Comparison of ENCODE assay signal across 14 mouse cellular contexts in genomic region chr15:77056791-77057051, GRCm38 (mm10). TPM values are rescaled to one million over a fixed set of nuclear protein-coding genes. Genes with fewer than 3 reads are reported as not detected.
A peak's percentile ranks its signal among the peaks of the same experiment; 100 is the strongest.
DNase-seq lines count a peak whose midpoint lies in the region; ATAC-seq lines count a peak whose summit lies in the region.
"Had no signal": no experiment of that assay in that cellular context is flagged by ENCODE, and none has a peak within 500 bp of the region (broad histone marks: within the 10 kb centered on the region; RNA-seq: fewer than 3 reads in every experiment).

No protein-coding gene starts in this region.

- H3K36me3 ChIP-seq in heart, embryonic 12.5 days = no peaks in the 10 kb centered on the region
- H3K36me3 ChIP-seq in lung, embryonic 15.5 days = no peaks in the 10 kb centered on the region
- no peaks in the 10 kb centered on the region for H3K36me3 ChIP-seq in forebrain, embryonic 16.5 days (ENCODE audit: control insufficient read depth, insufficient read depth)
- H3K36me3 ChIP-seq: liver, embryonic 13.5 days had no signal

- peaks cover 2% of the 10 kb centered on the region; the same call in 1 of the 2 replicates for H3K9me3 ChIP-seq in heart, embryonic 12.5 days (replicated peaks)
- no peaks in the 10 kb centered on the region for H3K9me3 ChIP-seq in lung, embryonic 15.5 days
- H3K9me3 ChIP-seq in forebrain, embryonic 16.5 days (ENCODE audit: control insufficient read depth, low read length) = no peaks in the 10 kb centered on the region
- H3K9me3 ChIP-seq: liver, embryonic 13.5 days had no signal

- H3K4me1 ChIP-seq in heart, embryonic 12.5 days (replicated peaks) = peaks cover 33% of the 10 kb centered on the region
- H3K4me1 ChIP-seq in lung, embryonic 15.5 days = peaks cover 14% of the 10 kb centered on the region
- peaks cover 10% of the 10 kb centered on the region; the same call in 1 of the 2 replicates for H3K4me1 ChIP-seq in forebrain, embryonic 16.5 days (replicated peaks; ENCODE audit: control insufficient read depth, insufficient read depth, low read length)

- no peak for DNase-seq in heart, adult 18-20 months
- DNase-seq in lung, adult 18-20 months = no peak
- no peak for DNase-seq in frontal cortex, postnatal 36 days (ENCODE audit: low spot score in 2 of 2)
- no peak for DNase-seq in right cerebral cortex, postnatal 25 days
- no peak for DNase-seq in embryo, embryonic 11 days
- DNase-seq: adrenal gland, adult 8-10 months; cerebellum, postnatal 25 days; gastrocnemius, postnatal 25 days; liver, embryonic 13.5 days had no signal

- no peak overlapping the region for H3K4me3 ChIP-seq in heart, embryonic 12.5 days
- no peak overlapping the region for H3K4me3 ChIP-seq in lung, embryonic 15.5 days
- H3K4me3 ChIP-seq in forebrain, embryonic 16.5 days (replicated peaks; ENCODE audit: low read length) = no peak overlapping the region
- H3K4me3 ChIP-seq: liver, embryonic 13.5 days had no signal

- 23% methylated on average over 3 of the region's 3 CpGs for WGBS in heart, embryonic 12.5 days
- WGBS in lung, embryonic 15.5 days = 12% methylated on average over 3 of the region's 3 CpGs
- 55% methylated on average over 3 of the region's 3 CpGs for WGBS in forebrain, embryonic 16.5 days

- H3K27ac ChIP-seq in heart, embryonic 12.5 days (ENCODE audit: poor library complexity, severe bottlenecking) = peak overlapping the region; percentile 72
- H3K27ac ChIP-seq in lung, embryonic 15.5 days = peak overlapping the region; percentile 67
- H3K27ac ChIP-seq in forebrain, embryonic 16.5 days (ENCODE audit: low read length) = peak overlapping the region; percentile 29; the same call in 1 of the 2 replicates

- no peaks in the 10 kb centered on the region for H3K27me3 ChIP-seq in heart, embryonic 12.5 days (replicated peaks)
- no peaks in the 10 kb centered on the region for H3K27me3 ChIP-seq in lung, embryonic 15.5 days
- no peaks in the 10 kb centered on the region for H3K27me3 ChIP-seq in forebrain, embryonic 16.5 days (replicated peaks; ENCODE audit: control insufficient read depth, insufficient read depth, low read length)

- H3K4me2 ChIP-seq in heart, embryonic 12.5 days = no peak overlapping the region
- H3K4me2 ChIP-seq in lung, embryonic 15.5 days = no peak overlapping the region
- H3K4me2 ChIP-seq in forebrain, embryonic 16.5 days (ENCODE audit: low read length) = no peak overlapping the region
- H3K4me2 ChIP-seq: liver, embryonic 13.5 days had no signal

- peak overlapping the region; percentile 1; the same call in 1 of the 2 replicates for H3K9ac ChIP-seq in heart, embryonic 12.5 days
- no peak overlapping the region for H3K9ac ChIP-seq in lung, embryonic 15.5 days
- H3K9ac ChIP-seq in forebrain, embryonic 16.5 days (replicated peaks; ENCODE audit: low read depth, low read length) = no peak overlapping the region
- H3K9ac ChIP-seq: liver, embryonic 13.5 days had no signal

- ATAC-seq in heart, embryonic 12.5 days (ENCODE audit: insufficient number of reproducible peaks, low FRiP score) = 0 out of 2 replicates have a peak, but pooled peaks have one; percentile 7
- ATAC-seq in lung, embryonic 15.5 days (ENCODE audit: borderline replicate concordance, extremely low read depth, low FRiP score, low TSS enrichment) = peak; percentile 56; the same call in 1 of the 2 replicates
- no peak for ATAC-seq in forebrain, embryonic 16.5 days
- ATAC-seq: hindbrain, embryonic 16.5 days had no signal

RNA-seq across cellular contexts. Expression of gene Mb, which starts 6.3 kb away (rescaled TPM):
- 209 and 214 TPM in 2 replicates for polyA plus RNA-seq in heart, embryonic 12.5 days (2016; fragmentation: Nextera tagmentation; extraction: Ambion mirVana)
- total RNA-seq in heart, adult 18-20 months (2021) = over 10,000 TPM; 19,183 to 21,770 TPM
- 4.6 and 9.0 TPM in 2 replicates for polyA plus RNA-seq in lung, embryonic 15.5 days (2015; fragmentation: Nextera tagmentation; extraction: Ambion mirVana)
- 0.91 TPM in 1 of 2 replicates, not detected in the other for polyA plus RNA-seq in forebrain, embryonic 16.5 days (2015; fragmentation: Nextera tagmentation; extraction: Ambion mirVana)
- total RNA-seq: megakaryocyte progenitor cell, adult 5-6 weeks had no signal

RNA-seq across cellular contexts. Expression of gene Apol6, which starts 12.2 kb away (rescaled TPM):
- polyA plus RNA-seq in heart, embryonic 12.5 days (2016; fragmentation: Nextera tagmentation; extraction: Ambion mirVana) = 0.36 TPM in 1 of 2 replicates, not detected in the other
- 1 to 10 TPM; 1.3 to 3.1 TPM for total RNA-seq in heart, adult 18-20 months (2021)
- not detected in 2 replicates for polyA plus RNA-seq in lung, embryonic 15.5 days (2015; fragmentation: Nextera tagmentation; extraction: Ambion mirVana)
- not detected in 2 replicates for polyA plus RNA-seq in forebrain, embryonic 16.5 days (2015; fragmentation: Nextera tagmentation; extraction: Ambion mirVana)
- total RNA-seq: megakaryocyte progenitor cell, adult 5-6 weeks had no signal
- polyA plus RNA-seq: hindbrain, embryonic 16.5 days had no signal

Comparison
In these comparisons a context has a peak if more than half of its experiments do, and no peak if none do; other contexts are left out.
1. RNA of gene Mb, which starts 6.3 kb away (polyA plus RNA-seq): 209 to 214 TPM in heart, embryonic 12.5 days; 4.6 to 9.0 TPM in lung, embryonic 15.5 days and 0.91 TPM in forebrain, embryonic 16.5 days; every median in the first group is over 10 times any median in the second.
2. Peak in every context shown above with its lines, with median percentiles within 50 percentile points of each other: H3K27ac ChIP-seq.